In genomic region chr3:95658236-95658867, GRCm38 (mm10) we compare ENCODE assay signal across 8 mouse cellular contexts. TPM values are rescaled to one million over a fixed set of nuclear protein-coding genes. Genes with fewer than 3 reads are reported as not detected.
DNase-seq lines count a peak whose midpoint lies in the region; ATAC-seq lines count a peak whose summit lies in the region.

Gene Mcl1, plus strand, starts transcription at chr3:95658788.

- peak; percentile 84 for ATAC-seq in inflammation-experienced regulatory T-cells, adult 6 months

- H3K4me1 ChIP-seq in megakaryocyte, embryonic 14.5 days = peaks cover 64% of the 10 kb centered on the region

- intact Hi-C loops in gastrocnemius, postnatal 14 days (cut with DNase I; ENCODE audit: low total_unique reads) = no loop called here

- peak; percentile 97 to 99 for DNase-seq in adrenal gland, adult (ENCODE audit: inconsistent age in 2 of 2, low spot score in 1 of 2)
- DNase-seq in embryo, embryonic 10 days (ENCODE audit: low spot score) = peak; percentile 96
- DNase-seq in gastrocnemius, postnatal 14 days = peak; percentile 97
- peak; percentile 77 to 91 for DNase-seq in left cerebral cortex, adult 9 months (ENCODE audit: low spot score in 2 of 2)
- peak; percentile 90 to 91 for DNase-seq in right cerebral cortex, adult 2 months (ENCODE audit: low spot score in 2 of 2)
- peak; percentile 88 for DNase-seq in urinary bladder, postnatal 10 days (ENCODE audit: low spot score)

- H3K27me3 ChIP-seq in megakaryocyte, embryonic 14.5 days (replicated peaks) = no peaks in the 10 kb centered on the region

- peaks cover 57% of the 10 kb centered on the region for H3K36me3 ChIP-seq in megakaryocyte, embryonic 14.5 days (replicated peaks; ENCODE audit: low read length)

- H3K9me3 ChIP-seq in megakaryocyte, embryonic 14.5 days = no peaks in the 10 kb centered on the region

- H3K4me3 ChIP-seq in megakaryocyte, embryonic 14.5 days (replicated peaks) = peak within 1 kb of the TSS; percentile 93

RNA-seq across cellular contexts. Expression of gene Mcl1, which starts in this region (rescaled TPM):
- total RNA-seq in gastrocnemius, postnatal 14 days (2021) = 100 to 1,000 TPM in 1 of 2 experiments, 10 to 100 TPM in 1; 98.8 to 124 TPM
- 10 to 100 TPM; 50.5 to 86.1 (median 61.6) TPM for polyA plus RNA-seq in inflammation-experienced regulatory T-cells, adult 6 months (2017; shearing (Covaris generic))
- 222 and 245 TPM in 2 replicates for polyA plus RNA-seq in megakaryocyte, embryonic 14.5 days (2012; ENCODE audit: insufficient read depth, low replicate concordance)

Comparison
In these comparisons a context has a peak if more than half of its experiments do, and no peak if none do; other contexts are left out.
1. Peak in every context shown above with its lines: DNase-seq, ATAC-seq and H3K4me3 ChIP-seq.